Mouse (Mus musculus): ENCODE measurements around the gene Cmc2. TPM values are rescaled to one million over a fixed set of nuclear protein-coding genes. Genes with fewer than 3 reads are reported as not detected.

Cmc2 gene
- polyA plus RNA-seq, 1 experiment: 37.1 TPM

DNA sequence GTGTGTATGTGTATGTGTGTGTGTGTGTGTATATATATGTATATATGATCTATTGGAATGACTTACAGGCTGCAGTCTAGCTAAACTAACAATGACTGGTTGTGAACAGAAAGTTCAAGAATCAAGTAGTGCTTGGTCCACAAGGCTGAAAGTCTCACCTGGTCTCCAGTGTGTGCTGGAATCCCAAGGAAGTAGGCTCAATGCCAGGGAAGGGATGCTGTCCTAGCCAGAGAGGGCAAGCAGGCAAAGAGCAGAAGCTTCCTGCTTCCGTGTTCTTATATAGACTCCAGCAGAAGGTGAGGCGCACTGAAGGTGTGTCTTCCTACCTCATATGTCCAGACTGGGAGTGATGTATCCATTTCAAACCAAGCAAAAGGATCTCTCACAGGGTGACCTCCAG, 30.5 kb upstream of the Cmc2 start:
- Histone ChIP-seq H3K79me2 (ENCODE audit: control insufficient read depth, insufficient read depth) (no peaks in the 10 kb centered on the region), H3K4me3 (no peak overlapping the region), H3K4me2 (ENCODE audit: low read depth) (no peak overlapping the region), H3ac (ENCODE audit: control insufficient read depth, insufficient read length) (no peak overlapping the region), H3K27me3 (ENCODE audit: control insufficient read depth, insufficient read depth, insufficient read length) (no peaks in the 10 kb centered on the region), H3K36me3 (ENCODE audit: control insufficient read depth, insufficient read depth) (no peaks in the 10 kb centered on the region)
- no peak for TF ChIP-seq MAX (IDR thresholded peaks at IDR 0.05; ENCODE audit: low read depth)
- no peak for TF ChIP-seq E2F4 (IDR thresholded peaks at IDR 0.05; ENCODE audit: insufficient read depth)

DNA sequence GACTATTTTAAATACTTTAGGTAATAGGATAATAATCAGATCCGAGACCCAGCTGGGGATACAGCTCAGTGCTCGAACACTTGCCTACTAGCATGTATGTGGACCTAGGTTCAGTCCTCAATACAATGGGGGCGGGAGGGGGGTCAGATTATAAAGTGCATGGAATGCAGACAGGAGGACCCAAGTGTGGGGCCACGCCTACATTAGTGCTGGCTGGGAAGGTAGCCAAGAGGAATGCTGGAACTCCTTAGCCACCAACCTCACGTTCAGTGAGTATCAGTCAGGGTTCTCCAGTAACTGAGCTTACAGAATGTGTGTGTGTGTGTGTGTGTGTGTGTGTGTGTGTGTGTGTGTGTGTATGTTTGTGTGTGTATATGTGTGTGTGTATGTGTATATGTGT, 30.1 kb upstream of the Cmc2 start:
- H3K79me2 ChIP-seq (ENCODE audit: control insufficient read depth, insufficient read depth): no peaks in the 10 kb centered on the region
- TF ChIP-seq SRF (IDR thresholded peaks at IDR 0.05; ENCODE audit: control insufficient read depth, insufficient read length, low read depth) (no peak), MAX (IDR thresholded peaks at IDR 0.05; ENCODE audit: low read depth) (no peak), REST (IDR thresholded peaks at IDR 0.05; ENCODE audit: insufficient read depth, insufficient read length) (no peak), TCF12 (IDR thresholded peaks at IDR 0.05; ENCODE audit: insufficient read depth, poor library complexity, severe bottlenecking) (no peak), MYOG (IDR thresholded peaks at IDR 0.05; ENCODE audit: control insufficient read depth in 1 of 3, insufficient read depth in 1 of 3, insufficient read length in 2 of 3, low read depth in 2 of 3) (no peak)
- no peak overlapping the region for H3ac ChIP-seq (ENCODE audit: control insufficient read depth, insufficient read length)
- H3K27me3 ChIP-seq (ENCODE audit: control insufficient read depth, insufficient read depth, insufficient read length): no peaks in the 10 kb centered on the region
- H3K4me2 ChIP-seq (ENCODE audit: low read depth): no peak overlapping the region
- H3K4me3 ChIP-seq: no peak overlapping the region
- H3K36me3 ChIP-seq (ENCODE audit: control insufficient read depth, insufficient read depth): no peaks in the 10 kb centered on the region

DNA sequence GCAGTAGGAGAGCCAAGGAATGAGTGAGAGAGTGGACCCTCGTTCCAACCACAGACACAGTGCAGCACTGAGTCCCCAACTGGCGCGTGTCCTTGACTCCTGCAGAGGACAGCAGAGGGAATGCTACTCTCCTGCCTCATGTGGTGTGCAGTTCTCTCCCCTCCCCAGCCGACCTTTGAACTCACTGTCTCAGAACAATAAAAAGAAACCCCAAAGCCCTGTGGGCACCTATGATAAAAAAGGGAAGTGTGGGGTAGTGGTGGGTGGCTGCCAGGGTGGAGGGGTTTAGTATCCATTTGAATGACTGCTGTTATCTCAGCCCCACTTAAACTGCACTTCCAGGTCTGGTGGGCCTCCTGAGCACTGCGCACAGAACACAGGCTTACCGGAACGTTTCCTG, 26.3 kb upstream of the Cmc2 start:
- H3K4me3 ChIP-seq: no peak overlapping the region
- H3K27me3 ChIP-seq (ENCODE audit: control insufficient read depth, insufficient read depth, insufficient read length): no peaks in the 10 kb centered on the region
- TF ChIP-seq REST (IDR thresholded peaks at IDR 0.05; ENCODE audit: insufficient read depth, insufficient read length) (no peak), POLR2A (IDR thresholded peaks at IDR 0.05; ENCODE audit: insufficient read length, low read depth) (no peak), E2F4 (IDR thresholded peaks at IDR 0.05; ENCODE audit: insufficient read depth) (no peak), MYOD1 (IDR thresholded peaks at IDR 0.05; ENCODE audit: control insufficient read depth in 1 of 3, insufficient read length in 2 of 3, low read depth in 2 of 3) (no peak), TCF12 (IDR thresholded peaks at IDR 0.05; ENCODE audit: insufficient read depth, poor library complexity, severe bottlenecking) (no peak), USF1 (IDR thresholded peaks at IDR 0.05; ENCODE audit: low read depth) (no peak), MYOG (IDR thresholded peaks at IDR 0.05; ENCODE audit: control insufficient read depth in 1 of 3, insufficient read depth in 1 of 3, insufficient read length in 2 of 3, low read depth in 2 of 3) (no peak), CEBPB (IDR thresholded peaks at IDR 0.05; ENCODE audit: insufficient read depth, poor library complexity, severe bottlenecking) (no peak), TCF3 (IDR thresholded peaks at IDR 0.05; ENCODE audit: insufficient read length, low read depth) (no peak), MAX (IDR thresholded peaks at IDR 0.05; ENCODE audit: low read depth) (no peak), SRF (IDR thresholded peaks at IDR 0.05; ENCODE audit: control insufficient read depth, insufficient read length, low read depth) (no peak), POLR2AphosphoS2 (IDR thresholded peaks at IDR 0.05; ENCODE audit: insufficient read length, low read depth) (no peak)
- no peak overlapping the region for H3K4me2 ChIP-seq (ENCODE audit: low read depth)
- no peaks in the 10 kb centered on the region for H3K36me3 ChIP-seq (ENCODE audit: control insufficient read depth, insufficient read depth)
- H3K79me2 ChIP-seq (ENCODE audit: control insufficient read depth, insufficient read depth): no peaks in the 10 kb centered on the region
- H3ac ChIP-seq (ENCODE audit: control insufficient read depth, insufficient read length): no peak overlapping the region

DNA sequence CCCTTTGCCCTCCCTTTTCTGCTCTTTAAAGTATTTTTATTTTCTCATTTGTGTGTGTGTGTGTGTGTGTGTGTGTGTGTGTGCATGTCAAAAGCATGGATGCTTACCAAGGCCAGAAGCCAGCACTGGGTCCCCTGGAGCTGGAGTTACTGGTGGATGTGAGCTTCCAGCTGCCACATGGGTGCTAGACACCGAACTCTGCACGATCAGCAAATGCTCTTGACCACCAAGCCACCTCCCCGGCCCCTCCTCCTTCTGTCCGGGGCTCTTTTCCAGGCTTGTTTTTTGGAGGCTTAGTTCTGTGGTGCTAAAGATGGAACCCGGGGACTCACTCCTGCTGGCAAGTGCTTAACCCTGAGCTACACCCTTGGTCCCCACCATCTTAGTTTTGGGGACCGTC, 25.6 kb upstream of the Cmc2 start:
- H3K4me3 ChIP-seq: no peak overlapping the region
- H3K79me2 ChIP-seq (ENCODE audit: control insufficient read depth, insufficient read depth): no peaks in the 10 kb centered on the region
- TF ChIP-seq POLR2AphosphoS2 (IDR thresholded peaks at IDR 0.05; ENCODE audit: insufficient read length, low read depth) (no peak), MYOG (IDR thresholded peaks at IDR 0.05; ENCODE audit: control insufficient read depth in 1 of 3, insufficient read depth in 1 of 3, insufficient read length in 2 of 3, low read depth in 2 of 3) (no peak), USF1 (IDR thresholded peaks at IDR 0.05; ENCODE audit: low read depth) (no peak)
- H3K27me3 ChIP-seq (ENCODE audit: control insufficient read depth, insufficient read depth, insufficient read length): no peaks in the 10 kb centered on the region
- H3K4me2 ChIP-seq (ENCODE audit: low read depth): no peak overlapping the region
- H3K36me3 ChIP-seq (ENCODE audit: control insufficient read depth, insufficient read depth): no peaks in the 10 kb centered on the region
- H3ac ChIP-seq (ENCODE audit: control insufficient read depth, insufficient read length): no peak overlapping the region

DNA sequence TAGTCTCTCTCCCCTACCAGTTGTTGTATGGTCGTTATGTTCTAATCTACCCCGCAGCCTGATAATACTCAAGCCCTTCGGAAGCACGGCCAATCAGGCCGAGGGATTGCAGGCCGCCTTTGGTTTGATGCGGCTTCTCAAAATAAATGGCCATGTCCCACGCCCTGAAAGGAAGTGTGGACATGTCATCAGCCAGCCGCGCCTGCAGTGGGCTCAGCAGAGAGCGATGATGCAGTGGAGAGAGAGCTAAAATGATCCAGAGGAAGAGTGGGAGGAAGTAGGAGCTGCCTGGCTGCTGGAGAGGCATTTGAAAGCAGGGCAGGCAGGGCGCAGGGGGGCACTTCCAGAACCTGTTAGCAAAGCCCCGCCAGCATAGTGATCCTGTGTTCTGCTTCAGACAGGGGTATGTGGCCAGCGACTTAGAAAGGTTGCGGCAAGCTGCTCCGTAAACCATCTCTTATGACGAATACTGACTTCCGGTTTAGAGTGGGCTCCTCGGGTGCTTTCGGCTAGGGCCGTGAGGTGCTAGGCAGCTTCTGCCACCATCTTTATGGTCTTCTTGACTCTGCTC, 25.1 kb upstream of the Cmc2 start:
- TF ChIP-seq REST (IDR thresholded peaks at IDR 0.05; ENCODE audit: insufficient read depth, insufficient read length): no peak
- no peak for TF ChIP-seq E2F4 (IDR thresholded peaks at IDR 0.05; ENCODE audit: insufficient read depth)
- TF ChIP-seq MAX (IDR thresholded peaks at IDR 0.05; ENCODE audit: low read depth): no peak
- no peak for TF ChIP-seq MYOD1 (IDR thresholded peaks at IDR 0.05; ENCODE audit: control insufficient read depth in 1 of 3, insufficient read length in 2 of 3, low read depth in 2 of 3)
- no peak for TF ChIP-seq SRF (IDR thresholded peaks at IDR 0.05; ENCODE audit: control insufficient read depth, insufficient read length, low read depth)
- TF ChIP-seq USF1 (IDR thresholded peaks at IDR 0.05; ENCODE audit: low read depth): no peak
- TF ChIP-seq TCF12 (IDR thresholded peaks at IDR 0.05; ENCODE audit: insufficient read depth, poor library complexity, severe bottlenecking): no peak
- TF ChIP-seq TCF3 (IDR thresholded peaks at IDR 0.05; ENCODE audit: insufficient read length, low read depth): no peak
- TF ChIP-seq POLR2A (IDR thresholded peaks at IDR 0.05; ENCODE audit: insufficient read length, low read depth): no peak
- TF ChIP-seq POLR2AphosphoS2 (IDR thresholded peaks at IDR 0.05; ENCODE audit: insufficient read length, low read depth): no peak
- no peak for TF ChIP-seq MYOG (IDR thresholded peaks at IDR 0.05; ENCODE audit: control insufficient read depth in 1 of 3, insufficient read depth in 1 of 3, insufficient read length in 2 of 3, low read depth in 2 of 3)
- no peak for TF ChIP-seq CEBPB (IDR thresholded peaks at IDR 0.05; ENCODE audit: insufficient read depth, poor library complexity, severe bottlenecking)
- no peak overlapping the region for H3K4me2 ChIP-seq (ENCODE audit: low read depth)
- H3K36me3 ChIP-seq (ENCODE audit: control insufficient read depth, insufficient read depth): no peaks in the 10 kb centered on the region
- no peaks in the 10 kb centered on the region for H3K27me3 ChIP-seq (ENCODE audit: control insufficient read depth, insufficient read depth, insufficient read length)
- no peak overlapping the region for H3K4me3 ChIP-seq
- no peaks in the 10 kb centered on the region for H3K79me2 ChIP-seq (ENCODE audit: control insufficient read depth, insufficient read depth)
- H3ac ChIP-seq (ENCODE audit: control insufficient read depth, insufficient read length): no peak overlapping the region
